Mouse (Mus musculus) neural tube, embryonic 12.5 days (tissue): ENCODE measurements around the gene Foxp1. TPM values are rescaled to one million over a fixed set of nuclear protein-coding genes. Genes with fewer than 3 reads are reported as not detected.

Experiments
- ATAC-seq: fragments of 200-750 bp; cut with Nextera tagmentation; 2 replicates; pipeline ENCODE4 v1.8.0; 2017; ENCODE audit warnings: low read depth, mild to moderate bottlenecking, moderate TSS enrichment, moderate library complexity; ENCODE audit not compliant: low FRiP score
- H3K27ac ChIP-seq: fragments of 300-500 bp; sonication (generic); 2 replicates; pipeline ENCODE4 v1.5.1; 2016
- H3K27me3 ChIP-seq: fragments of 300-500 bp; sonication (generic); replicated peaks from 2 replicates; pipeline ENCODE4 v1.6.1; 2016; ENCODE audit warnings: mild to moderate bottlenecking
- H3K36me3 ChIP-seq: fragments of 300-500 bp; sonication (generic); 2 replicates; pipeline ENCODE4 v1.6.1; 2016; ENCODE audit warnings: mild to moderate bottlenecking
- H3K4me1 ChIP-seq: fragments of 300-500 bp; sonication (generic); 2 replicates; pipeline ENCODE4 v1.6.1; 2016
- H3K4me2 ChIP-seq: fragments of 300-500 bp; sonication (generic); replicated peaks from 2 replicates; pipeline ENCODE4 v1.6.1; 2016; ENCODE audit warnings: mild to moderate bottlenecking
- H3K4me3 ChIP-seq: fragments of 300-500 bp; sonication (generic); 2 replicates; pipeline ENCODE4 v1.5.1; 2016
- H3K9ac ChIP-seq: fragments of 300-500 bp; sonication (generic); 2 replicates; pipeline ENCODE4 v1.6.1; 2016; ENCODE audit warnings: mild to moderate bottlenecking
- H3K9me3 ChIP-seq: fragments of 300-500 bp; sonication (generic); 2 replicates; pipeline ENCODE4 v1.6.1; 2016; ENCODE audit warnings: mild to moderate bottlenecking
- WGBS: fragments of 180-500 bp; shearing (Covaris S2); methylation state at CpG from one replicate; pipeline ENCODE4 v1.1.7; 2016; 5-methylcytosine and 5-hydroxymethylcytosine counted together
- polyA plus RNA-seq: library from polyadenylated mRNA; unstranded; fragments of >200 nt; fragmentation: Nextera tagmentation; extraction: Ambion mirVana; gene quantifications from 2 replicates; pipeline ENCODE4 v1.2.1, GENCODE M21; 2016

The Foxp1 gene
- polyA plus RNA-seq, 1 experiment from 2014 or later: 91.8 TPM

DNA sequence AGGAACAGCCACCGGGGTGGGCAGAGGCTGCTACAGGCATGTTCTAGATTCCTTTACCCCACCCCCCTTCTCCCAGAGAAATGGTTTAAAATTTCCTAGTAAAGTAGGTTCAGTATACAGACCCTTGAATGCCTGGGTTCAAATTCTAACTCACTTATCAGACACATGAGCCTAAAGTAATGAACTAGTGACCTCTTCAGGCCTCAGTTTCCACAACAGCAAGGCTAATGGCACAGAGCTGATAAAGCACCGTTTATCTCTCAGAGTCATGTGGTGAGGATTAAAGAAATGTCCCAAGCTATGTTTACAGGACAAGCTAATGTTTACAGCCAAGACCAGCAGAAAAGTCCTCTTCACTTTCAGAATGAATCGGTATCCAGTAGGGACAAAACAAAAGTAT is 29.6 kb downstream of the Foxp1 start:
- Histone ChIP-seq H3K27me3 (no peaks in the 10 kb centered on the region), H3K4me1 (no peaks in the 10 kb centered on the region), H3K9ac (no peak overlapping the region), H3K27ac (no peak overlapping the region), H3K9me3 (no peaks in the 10 kb centered on the region), H3K36me3 (no peaks in the 10 kb centered on the region), H3K4me2 (no peak overlapping the region), H3K4me3 (no peak overlapping the region)
- ATAC-seq: no peak
- WGBS: 63% methylated on average over 3 of the region's 3 CpGs

DNA sequence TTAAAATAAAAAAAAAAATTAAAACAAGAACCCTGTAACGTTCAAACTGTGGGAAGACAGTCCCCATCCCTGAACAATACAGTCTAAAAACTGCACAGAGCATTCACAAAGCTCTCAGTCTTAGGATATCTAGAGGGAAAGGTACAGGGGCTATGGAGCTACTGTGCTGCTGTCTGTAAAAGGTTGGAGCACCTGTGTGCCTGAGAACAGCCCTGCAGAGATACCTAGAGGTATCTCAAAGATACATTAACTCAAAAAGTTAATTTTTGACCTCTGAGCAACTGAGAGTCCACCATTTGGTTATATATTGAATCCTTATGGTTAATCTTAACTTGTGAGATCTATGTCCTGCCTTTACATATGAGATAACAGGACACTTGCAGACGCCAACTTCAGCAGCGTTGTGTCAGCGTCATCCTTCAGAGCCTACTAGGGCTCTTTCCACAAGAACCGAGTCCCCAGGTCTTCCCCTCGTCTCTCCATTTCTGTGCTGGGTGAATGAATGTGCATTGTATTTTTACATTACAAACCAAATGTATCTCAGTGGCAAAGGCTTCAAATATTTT is 30.5 kb downstream of the Foxp1 start:
- Histone ChIP-seq H3K9ac (no peak overlapping the region), H3K9me3 (no peaks in the 10 kb centered on the region), H3K4me3 (no peak overlapping the region), H3K4me2 (no peak overlapping the region), H3K4me1 (no peaks in the 10 kb centered on the region), H3K36me3 (no peaks in the 10 kb centered on the region), H3K27me3 (no peaks in the 10 kb centered on the region), H3K27ac (no peak overlapping the region)
- ATAC-seq: no peak
- 86% methylated on average over 6 of the region's 6 CpGs for WGBS

DNA sequence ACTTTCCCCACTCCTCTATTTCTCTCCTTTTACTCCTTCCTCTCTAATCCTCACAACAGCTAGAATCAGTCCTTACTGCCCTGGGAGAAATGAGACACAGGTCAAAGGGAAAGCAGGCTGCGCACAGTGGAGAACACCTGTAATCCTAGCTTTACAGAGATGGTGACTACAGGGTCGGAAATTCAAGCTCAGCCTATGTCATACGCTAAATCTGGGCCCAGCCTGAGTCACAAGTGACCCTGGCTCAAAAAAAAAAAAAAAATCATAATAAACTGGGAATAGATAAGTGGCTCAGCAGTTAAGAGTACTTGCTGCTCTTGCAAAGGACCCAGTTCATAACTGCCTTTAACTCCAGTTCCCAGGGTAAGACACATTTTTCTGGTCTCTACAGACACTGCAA is 31.4 kb downstream of the Foxp1 start:
- H3K4me3 ChIP-seq: no peak overlapping the region
- no peak overlapping the region for H3K4me2 ChIP-seq
- no peaks in the 10 kb centered on the region for H3K36me3 ChIP-seq
- H3K4me1 ChIP-seq: peaks cover 3% of the 10 kb centered on the region
- no peaks in the 10 kb centered on the region for H3K27me3 ChIP-seq
- ATAC-seq: no peak
- WGBS: 97% methylated on average over 3 of the region's 3 CpGs
- no peaks in the 10 kb centered on the region for H3K9me3 ChIP-seq
- H3K9ac ChIP-seq: no peak overlapping the region
- H3K27ac ChIP-seq: no peak overlapping the region

DNA sequence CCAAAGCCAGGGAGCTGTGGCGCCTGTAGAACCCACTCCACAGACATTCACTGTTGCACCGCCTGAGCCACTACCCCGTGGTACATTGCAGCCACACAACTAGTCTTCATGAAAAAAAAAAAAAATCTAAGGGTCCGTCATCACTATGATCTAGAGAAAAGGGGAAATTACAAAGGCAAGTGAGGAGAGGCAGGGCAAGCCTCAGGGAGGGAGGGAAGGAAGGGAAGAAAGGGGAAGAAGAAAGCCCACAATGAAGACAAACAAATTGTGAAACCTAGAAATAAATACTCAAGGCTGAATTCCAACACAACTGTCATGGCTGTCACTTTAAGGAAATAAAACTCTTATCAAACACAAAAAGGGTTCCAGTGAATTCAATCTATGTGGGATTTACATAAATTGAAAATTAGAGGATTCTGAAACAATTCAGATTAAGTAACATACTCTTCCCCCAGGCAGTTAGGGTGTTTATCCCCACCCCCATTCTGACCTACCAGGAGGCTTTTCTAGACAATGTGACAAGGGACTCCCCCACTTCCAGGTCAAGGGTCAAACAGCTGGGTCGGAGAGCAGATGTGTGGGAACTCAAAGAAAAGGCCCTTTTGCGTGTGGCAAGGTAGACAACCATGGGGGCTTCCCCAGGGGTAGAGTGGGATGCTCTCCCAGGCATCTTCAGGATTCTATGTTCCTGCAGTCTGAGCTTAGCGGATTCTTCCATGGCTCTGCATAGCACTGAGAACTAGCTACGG is 32.4 kb downstream of the Foxp1 start:
- no peak overlapping the region for H3K4me3 ChIP-seq
- H3K27me3 ChIP-seq: no peaks in the 10 kb centered on the region
- H3K36me3 ChIP-seq: no peaks in the 10 kb centered on the region
- 79% methylated on average over 8 of the region's 8 CpGs for WGBS
- H3K9me3 ChIP-seq: no peaks in the 10 kb centered on the region
- no peak overlapping the region for H3K27ac ChIP-seq
- no peak overlapping the region for H3K9ac ChIP-seq
- no peak for ATAC-seq
- H3K4me1 ChIP-seq: peaks cover 14% of the 10 kb centered on the region
- H3K4me2 ChIP-seq: no peak overlapping the region

DNA sequence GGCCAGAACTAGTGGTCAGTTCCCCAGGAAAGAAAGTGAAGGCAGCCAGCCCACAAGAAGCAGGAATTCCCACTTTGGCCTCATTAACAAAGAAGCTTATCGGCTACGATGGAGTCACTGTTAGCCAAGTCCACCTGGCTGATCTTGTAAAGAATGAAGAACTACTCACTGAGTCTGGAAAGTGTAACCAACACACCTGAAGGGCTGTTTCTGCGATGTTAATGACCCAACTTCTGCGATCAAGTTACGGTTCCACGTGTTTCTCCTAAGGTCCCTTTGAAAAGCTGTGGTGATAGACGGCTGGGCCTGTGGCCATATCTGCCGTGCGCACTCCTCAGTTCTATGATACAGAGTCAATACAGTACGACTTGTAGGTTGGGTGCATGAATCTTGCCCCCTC is 33.1 kb downstream of the Foxp1 start:
- no peak overlapping the region for H3K4me3 ChIP-seq
- peaks cover 20% of the 10 kb centered on the region for H3K4me1 ChIP-seq
- 88% methylated on average over 10 of the region's 10 CpGs for WGBS
- H3K9ac ChIP-seq: no peak overlapping the region
- no peak for ATAC-seq
- no peak overlapping the region for H3K27ac ChIP-seq
- H3K27me3 ChIP-seq: no peaks in the 10 kb centered on the region
- H3K4me2 ChIP-seq: no peak overlapping the region
- no peaks in the 10 kb centered on the region for H3K9me3 ChIP-seq
- H3K36me3 ChIP-seq: no peaks in the 10 kb centered on the region

DNA sequence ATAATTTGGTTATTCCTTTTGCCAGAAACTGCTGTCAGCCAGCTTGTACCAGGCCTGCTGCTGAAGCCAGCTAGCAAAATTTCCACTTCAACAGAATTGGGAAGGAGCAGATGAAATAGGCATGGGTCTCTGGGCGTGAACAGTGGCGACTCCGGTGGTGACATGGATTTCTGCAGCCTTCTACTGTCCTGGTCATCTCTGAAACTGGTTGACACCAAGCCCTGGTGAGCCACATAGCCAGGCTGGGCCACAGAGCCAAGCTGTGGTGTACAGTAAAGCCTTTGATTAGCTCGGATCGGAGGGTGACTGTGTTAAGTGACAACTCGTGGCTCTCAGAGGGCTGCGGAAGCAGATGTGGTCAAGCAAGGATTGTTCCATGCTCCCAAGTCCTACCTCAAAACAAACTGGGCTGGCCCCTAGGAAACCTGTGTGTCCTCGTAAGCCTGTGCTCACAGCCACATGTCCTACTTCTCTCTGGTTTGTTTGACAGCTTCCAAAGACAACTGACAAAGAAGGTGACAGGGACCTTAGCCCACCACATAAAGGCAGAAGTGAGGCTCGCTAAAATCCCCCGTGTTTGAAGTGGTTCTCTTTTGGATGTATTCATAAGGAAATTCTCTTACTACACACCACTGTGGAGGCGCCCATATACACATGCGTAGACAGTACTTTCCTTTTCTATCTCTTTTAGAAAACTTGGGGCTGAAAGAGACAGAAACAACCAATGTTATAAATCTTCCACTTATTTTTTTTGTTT is 36.5 kb downstream of the Foxp1 start:
- Histone ChIP-seq H3K27me3 (no peaks in the 10 kb centered on the region), H3K4me1 (peaks cover 32% of the 10 kb centered on the region), H3K27ac (peak overlapping the region; percentile 84; the same call in 1 of the 2 replicates), H3K4me3 (no peak overlapping the region), H3K9me3 (no peaks in the 10 kb centered on the region), H3K4me2 (peak overlapping the region; percentile 56), H3K36me3 (no peaks in the 10 kb centered on the region), H3K9ac (no peak overlapping the region)
- ATAC-seq: peak; percentile 49
- 63% methylated on average over 12 of the region's 12 CpGs for WGBS

DNA sequence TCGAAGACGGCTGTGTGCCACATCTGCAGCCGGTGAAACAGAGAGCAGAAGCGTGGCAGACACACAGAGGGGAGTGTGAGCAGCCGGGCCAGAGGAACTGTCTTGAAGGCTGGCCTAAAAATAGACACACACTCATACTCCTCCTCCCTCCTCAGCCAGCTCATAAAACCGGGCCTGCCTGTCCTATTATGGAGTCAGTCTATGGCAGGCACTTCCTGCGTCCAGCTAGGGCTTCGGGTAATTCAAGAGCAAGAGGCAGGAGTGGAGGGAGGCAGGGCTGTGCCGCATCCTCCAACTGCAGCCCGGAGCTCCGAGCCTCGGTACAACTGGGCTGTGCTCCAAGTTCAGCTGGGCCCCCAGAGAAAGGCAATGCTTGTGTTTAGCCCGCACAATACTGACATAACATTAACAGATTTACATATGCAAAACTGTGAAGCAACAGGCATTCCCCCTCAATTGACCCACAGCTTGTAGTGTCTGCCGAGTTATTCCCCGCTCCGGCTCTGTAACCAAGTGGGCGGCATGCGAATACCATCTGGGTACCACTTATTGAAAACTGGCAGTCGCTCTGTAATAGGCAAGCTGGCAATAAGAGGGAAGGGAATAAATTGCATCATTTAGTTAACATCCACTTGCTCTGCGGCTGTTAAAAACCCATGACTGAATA is 37.2 kb downstream of the Foxp1 start:
- Histone ChIP-seq H3K9ac (no peak overlapping the region), H3K27ac (peak overlapping the region; percentile 84)
- peak; percentile 91 for ATAC-seq

DNA sequence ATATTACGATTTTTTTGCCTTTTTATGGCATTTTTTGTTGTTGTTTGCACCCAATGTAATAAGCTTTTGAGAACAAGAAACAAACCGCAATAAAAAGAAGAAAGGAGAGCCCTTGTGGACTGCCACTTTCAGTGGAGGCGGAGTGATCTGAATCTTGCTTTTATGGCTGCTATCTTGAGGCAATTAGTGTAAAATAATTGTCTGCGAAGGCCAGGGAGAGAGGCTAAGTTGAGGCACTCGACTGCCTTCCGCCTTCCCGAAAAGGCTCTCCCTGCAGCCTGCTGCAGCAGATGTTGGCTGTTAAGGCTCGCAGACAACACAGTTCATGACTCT is 37.7 kb downstream of the Foxp1 start:
- WGBS: 10% methylated on average over 8 of the region's 8 CpGs
- Histone ChIP-seq H3K27me3 (no peaks in the 10 kb centered on the region), H3K4me3 (no peak overlapping the region), H3K4me2 (peak overlapping the region; percentile 56), H3K4me1 (peaks cover 32% of the 10 kb centered on the region), H3K9ac (no peak overlapping the region), H3K36me3 (no peaks in the 10 kb centered on the region), H3K9me3 (no peaks in the 10 kb centered on the region), H3K27ac (peak overlapping the region; percentile 84)
- ATAC-seq: no peak

More for the DNA sequence above, 37.2 kb downstream of the Foxp1 start:
- Histone ChIP-seq H3K4me3 (no peak overlapping the region), H3K4me2 (peak overlapping the region; percentile 56), H3K4me1 (peaks cover 32% of the 10 kb centered on the region), H3K36me3 (no peaks in the 10 kb centered on the region), H3K9me3 (no peaks in the 10 kb centered on the region), H3K27me3 (no peaks in the 10 kb centered on the region)
- 11% methylated on average over 20 of the region's 20 CpGs for WGBS

DNA sequence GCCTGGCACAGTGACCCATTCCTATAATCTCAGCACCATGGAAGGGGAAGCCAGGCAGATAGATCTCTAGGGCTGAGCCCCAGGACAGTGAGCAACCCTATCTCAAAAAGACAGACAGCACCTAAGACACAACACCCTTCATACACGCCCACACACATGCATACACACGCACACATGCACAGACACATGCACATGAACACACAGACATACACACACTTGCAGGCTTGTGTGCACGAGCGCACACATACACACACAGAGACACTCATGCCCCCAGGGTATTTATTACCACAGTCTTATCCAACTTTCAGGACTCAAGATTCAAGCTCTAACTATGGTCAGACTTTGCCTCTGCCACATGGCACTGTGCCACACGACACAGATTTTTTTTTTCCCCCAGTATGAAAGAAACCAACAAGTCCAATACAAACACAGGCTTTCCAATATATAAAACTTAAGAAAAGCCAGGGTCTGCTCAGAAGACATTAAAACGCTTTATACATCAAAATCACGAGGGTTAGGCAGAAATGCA is 38.3 kb downstream of the Foxp1 start:
- Histone ChIP-seq H3K36me3 (no peaks in the 10 kb centered on the region), H3K4me3 (no peak overlapping the region), H3K27me3 (no peaks in the 10 kb centered on the region), H3K9ac (no peak overlapping the region), H3K4me2 (peak overlapping the region; percentile 56; the same call in 1 of the 2 replicates), H3K4me1 (peaks cover 32% of the 10 kb centered on the region), H3K27ac (no peak overlapping the region), H3K9me3 (no peaks in the 10 kb centered on the region)
- ATAC-seq: no peak
- WGBS: 68% methylated on average over 7 of the region's 7 CpGs

DNA sequence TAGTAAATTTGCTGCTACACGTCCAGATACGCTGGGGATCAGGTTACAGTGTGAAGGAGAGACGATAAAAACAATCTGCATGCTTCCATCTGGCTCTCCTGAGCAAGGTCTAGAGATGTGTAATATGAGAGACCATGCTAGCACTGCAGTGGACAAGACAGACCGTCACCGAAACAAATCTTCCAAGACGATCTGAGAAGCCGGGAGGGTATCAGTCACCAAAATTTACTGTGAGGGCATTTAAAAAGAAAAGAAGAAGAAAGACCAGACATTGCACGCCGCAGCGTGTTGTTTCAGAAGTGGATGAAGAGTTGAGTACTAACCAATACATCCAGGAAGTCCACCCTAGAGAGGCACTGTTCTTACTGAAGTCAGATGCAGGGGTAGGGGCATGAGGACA is 39.0 kb downstream of the Foxp1 start:
- Histone ChIP-seq H3K4me1 (peaks cover 32% of the 10 kb centered on the region), H3K9me3 (no peaks in the 10 kb centered on the region), H3K36me3 (no peaks in the 10 kb centered on the region), H3K27ac (no peak overlapping the region), H3K27me3 (no peaks in the 10 kb centered on the region), H3K9ac (no peak overlapping the region), H3K4me3 (no peak overlapping the region), H3K4me2 (no peak overlapping the region)
- 59% methylated on average over 10 of the region's 10 CpGs for WGBS
- no peak for ATAC-seq

DNA sequence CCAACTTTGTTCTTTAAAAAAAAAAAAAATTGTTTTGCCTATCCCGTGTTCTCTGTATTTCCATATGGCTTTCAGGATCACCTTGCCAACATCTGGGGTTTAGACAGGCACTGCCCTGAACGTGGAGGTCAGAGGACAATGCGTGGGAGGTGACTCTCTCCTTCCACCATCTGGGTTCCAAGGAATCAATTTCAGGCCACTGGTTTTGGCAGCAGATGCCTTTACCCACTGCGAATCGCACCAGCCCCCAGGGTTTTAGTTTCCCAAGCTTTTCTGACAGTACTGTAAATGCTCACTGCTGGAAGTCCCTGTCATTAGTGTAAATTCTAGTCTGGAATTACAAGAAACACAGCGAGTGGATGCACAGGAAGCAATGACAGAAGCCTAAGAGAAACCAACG is 41.0 kb downstream of the Foxp1 start:
- H3K4me2 ChIP-seq: no peak overlapping the region
- no peaks in the 10 kb centered on the region for H3K9me3 ChIP-seq
- 67% methylated on average over 7 of the region's 7 CpGs for WGBS
- H3K36me3 ChIP-seq: no peaks in the 10 kb centered on the region
- H3K4me3 ChIP-seq: no peak overlapping the region
- peaks cover 32% of the 10 kb centered on the region for H3K4me1 ChIP-seq
- no peak overlapping the region for H3K27ac ChIP-seq
- no peak for ATAC-seq
- H3K27me3 ChIP-seq: no peaks in the 10 kb centered on the region
- no peak overlapping the region for H3K9ac ChIP-seq
